Mouse (Mus musculus) skeletal muscle tissue, adult 2 months (tissue): ENCODE results near the gene Adamtsl1.

Experiments
- DNase-seq: peaks from one replicate; pipeline ENCODE4 v3.0.0-alpha.2; 2012; ENCODE audit warnings: low read depth, low spot score

Gene Adamtsl1

GRCm38 (mm10) chr4:86396672-86397288, 882.8 kb downstream of the Adamtsl1 start:
- no peak for DNase-seq

GRCm38 (mm10) chr4:86397470-86397869, 883.5 kb downstream of the Adamtsl1 start:
- no peak for DNase-seq

GRCm38 (mm10) chr4:86401116-86401515, 887.1 kb downstream of the Adamtsl1 start:
- no peak for DNase-seq

- DNase-seq = no peak
Observed at GRCm38 (mm10) chr4:86406501-86407199, 892.7 kb downstream of the Adamtsl1 start.

- no peak for DNase-seq
Observed at GRCm38 (mm10) chr4:86407200-86407527, 893.2 kb downstream of the Adamtsl1 start.

GRCm38 (mm10) chr4:86408421-86408820, 894.4 kb downstream of the Adamtsl1 start:
- DNase-seq = no peak

- no peak for DNase-seq
Observed at GRCm38 (mm10) chr4:86410946-86411345, 897.0 kb downstream of the Adamtsl1 start.

GRCm38 (mm10) chr4:86413388-86413787, 899.4 kb downstream of the Adamtsl1 start:
- DNase-seq = no peak

- peak; percentile 18 for DNase-seq
Observed at GRCm38 (mm10) chr4:86416401-86417025, 902.5 kb downstream of the Adamtsl1 start.

- DNase-seq = no peak
Observed at GRCm38 (mm10) chr4:86422586-86422985, 908.6 kb downstream of the Adamtsl1 start.

- no peak for DNase-seq
Observed at GRCm38 (mm10) chr4:86425581-86425980, 911.6 kb downstream of the Adamtsl1 start.

- DNase-seq = no peak
Observed at GRCm38 (mm10) chr4:86426549-86426948, 912.6 kb downstream of the Adamtsl1 start.

GRCm38 (mm10) chr4:86427312-86427711, 913.3 kb downstream of the Adamtsl1 start:
- no peak for DNase-seq

GRCm38 (mm10) chr4:86428091-86428745, 914.2 kb downstream of the Adamtsl1 start:
- no peak for DNase-seq

- no peak for DNase-seq
Observed at GRCm38 (mm10) chr4:86435631-86436030, 921.7 kb downstream of the Adamtsl1 start.

GRCm38 (mm10) chr4:86436336-86436735, 922.4 kb downstream of the Adamtsl1 start:
- DNase-seq = no peak

GRCm38 (mm10) chr4:86450468-86450867, 936.5 kb downstream of the Adamtsl1 start:
- DNase-seq = no peak

- no peak for DNase-seq
Observed at GRCm38 (mm10) chr4:86464808-86465207, 950.8 kb downstream of the Adamtsl1 start.
